In genomic region chr13:24654919-24655635, GRCm38 (mm10) we compare ENCODE assay signal across 13 mouse cellular contexts.
DNase-seq lines count a peak whose midpoint lies in the region; ATAC-seq and TF ChIP-seq lines count a peak whose summit lies in the region.
"Had no signal": no experiment of that assay in that cellular context is flagged by ENCODE, and none has a peak within 500 bp of the region (broad histone marks: within the 10 kb centered on the region; RNA-seq: fewer than 3 reads in every experiment).

No protein-coding gene starts in this region.

- no peak overlapping the region for H3K4me2 ChIP-seq in lung, embryonic 16.5 days (ENCODE audit: low read depth, low read length)
- H3K4me2 ChIP-seq in forebrain, embryonic 15.5 days (replicated peaks) = no peak overlapping the region
- H3K4me2 ChIP-seq: limb, embryonic 13.5 days had no signal

- H3K9ac ChIP-seq in lung, embryonic 16.5 days (ENCODE audit: low read length) = no peak overlapping the region
- no peak overlapping the region for H3K9ac ChIP-seq in forebrain, embryonic 15.5 days (replicated peaks)
- H3K9ac ChIP-seq: limb, embryonic 13.5 days had no signal

- WGBS in lung, embryonic 16.5 days = 66% methylated on average over 12 of the region's 12 CpGs
- 32% methylated on average over 12 of the region's 12 CpGs for WGBS in forebrain, embryonic 15.5 days

- no peak for TF ChIP-seq POLR2A in brain, embryonic 14.5 days (IDR thresholded peaks at IDR 0.05; ENCODE audit: borderline replicate concordance, extremely low read depth, insufficient read depth, insufficient read length, poor library complexity, severe bottlenecking)

- H3K4me1 ChIP-seq in lung, embryonic 16.5 days (replicated peaks; ENCODE audit: control insufficient read depth, insufficient read depth, low read length) = peaks cover 2% of the 10 kb centered on the region; the same call in 1 of the 2 replicates
- peaks cover 29% of the 10 kb centered on the region for H3K4me1 ChIP-seq in forebrain, embryonic 15.5 days

- H3K27me3 ChIP-seq in lung, embryonic 16.5 days (ENCODE audit: control insufficient read depth, insufficient read depth, low read depth, low read length) = no peaks in the 10 kb centered on the region
- no peaks in the 10 kb centered on the region for H3K27me3 ChIP-seq in forebrain, embryonic 15.5 days
- H3K27me3 ChIP-seq: limb, embryonic 13.5 days had no signal

- no peaks in the 10 kb centered on the region for H3K9me3 ChIP-seq in lung, embryonic 16.5 days (ENCODE audit: control insufficient read depth, low read length)
- no peaks in the 10 kb centered on the region for H3K9me3 ChIP-seq in forebrain, embryonic 15.5 days
- H3K9me3 ChIP-seq: limb, embryonic 13.5 days had no signal

- no peak for DNase-seq in lung, adult 18-20 months
- peak; percentile 55 for DNase-seq in brain, embryonic 14.5 days (ENCODE audit: low read depth)
- DNase-seq in urinary bladder, postnatal 25 days (ENCODE audit: low spot score) = no peak
- DNase-seq in embryo, embryonic 10 days (ENCODE audit: low spot score) = no peak
- DNase-seq in cerebellum, postnatal 10 days = no peak
- DNase-seq: cerebellum, postnatal 25 days; heart, postnatal 10 days; lung, postnatal 10 days had no signal

- no peak overlapping the region for H3K27ac ChIP-seq in lung, embryonic 16.5 days (ENCODE audit: low read length)
- peak overlapping the region; percentile 75 for H3K27ac ChIP-seq in forebrain, embryonic 15.5 days (replicated peaks)
- H3K27ac ChIP-seq: layer of hippocampus, adult 2 months; limb, embryonic 13.5 days had no signal

- H3K36me3 ChIP-seq in lung, embryonic 16.5 days (ENCODE audit: control insufficient read depth, insufficient read depth, low read length) = no peaks in the 10 kb centered on the region
- no peaks in the 10 kb centered on the region for H3K36me3 ChIP-seq in forebrain, embryonic 15.5 days
- H3K36me3 ChIP-seq: limb, embryonic 13.5 days had no signal

- H3K4me3 ChIP-seq in lung, embryonic 16.5 days (ENCODE audit: low read length) = no peak overlapping the region
- H3K4me3 ChIP-seq in forebrain, embryonic 15.5 days = no peak overlapping the region
- H3K4me3 ChIP-seq: layer of hippocampus, adult 2 months; limb, embryonic 13.5 days had no signal

- no peak for TF ChIP-seq CTCF in brain, embryonic 14.5 days (IDR thresholded peaks at IDR 0.05; ENCODE audit: borderline replicate concordance, extremely low read depth, insufficient read depth, insufficient read length)

- peak; percentile 17; the same call in 1 of the 2 replicates for ATAC-seq in lung, embryonic 16.5 days (ENCODE audit: low read depth)
- ATAC-seq in forebrain, embryonic 15.5 days (replicated peaks) = peak; percentile 26; the same call in 1 of the 2 replicates
- ATAC-seq in monocyte, adult 5-6 weeks (replicated peaks; ENCODE audit: insufficient number of reproducible peaks, low FRiP score, low TSS enrichment, poor library complexity, severe bottlenecking) = 0 out of 2 replicates have a peak, but pooled peaks have one; percentile 35
